Mouse (Mus musculus) neural tube, embryonic 12.5 days (tissue): Measurements from ENCODE around the gene Nt5c. TPM values are rescaled to one million over a fixed set of nuclear protein-coding genes. Genes with fewer than 3 reads are reported as not detected.

Experiments
- microRNA-seq: library from miRNA; unstranded; fragments of <30 nt; microRNA quantifications from one replicate; pipeline ENCODE4, GENCODE M21; 2017
- polyA plus RNA-seq: library from polyadenylated mRNA; unstranded; fragments of >200 nt; fragmentation: Nextera tagmentation; extraction: Ambion mirVana; gene quantifications from 2 replicates; pipeline ENCODE4 v1.2.1, GENCODE M21; 2016

The Nt5c gene
- polyA plus RNA-seq, 1 experiment from 2014 or later: 84.8 TPM

Small RNAs within 50 kb of the gene (microRNA-seq; reads per million reads assigned to microRNA genes)
- not detected for gene Mir3968

Other genes starting within 250 kb of the Nt5c start
- 0.96 and 1.0 TPM in 2 replicates for gene Grin2c, start 224.6 kb downstream of the Nt5c start, polyA plus RNA-seq
- 16.4 and 18.9 TPM in 2 replicates for gene Fdxr, start 214.8 kb downstream of the Nt5c start, polyA plus RNA-seq
- 0.34 and 0.46 TPM in 2 replicates for gene Fads6, start 194.2 kb downstream of the Nt5c start, polyA plus RNA-seq
- gene Otop2, start 184.7 kb downstream of the Nt5c start, polyA plus RNA-seq: not detected in 2 replicates
- 0.08 and 0.28 TPM in 2 replicates for gene Ush1g, start 169.8 kb downstream of the Nt5c start, polyA plus RNA-seq
- 0.55 and 0.59 TPM in 2 replicates for gene Otop3, start 157.1 kb downstream of the Nt5c start, polyA plus RNA-seq
- 28.9 and 30.3 TPM in 2 replicates for gene Hid1, start 124.1 kb downstream of the Nt5c start, polyA plus RNA-seq
- 30.0 and 30.1 TPM in 2 replicates for gene Cdr2l, start 109.9 kb downstream of the Nt5c start, polyA plus RNA-seq
- 193 and 199 TPM in 2 replicates for gene Mrpl58, start 88.1 kb downstream of the Nt5c start, polyA plus RNA-seq
- gene Atp5h, start 71.9 kb downstream of the Nt5c start, polyA plus RNA-seq: 890 and 895 TPM in 2 replicates
- 29.7 and 29.9 TPM in 2 replicates for gene Kctd2, start 71.7 kb downstream of the Nt5c start, polyA plus RNA-seq
- gene Trim80, start 51.3 kb downstream of the Nt5c start, polyA plus RNA-seq: not detected in 2 replicates
- gene Slc16a5, start 29.4 kb downstream of the Nt5c start, polyA plus RNA-seq: 0.09 and 0.14 TPM in 2 replicates
- gene Armc7, start 16.2 kb downstream of the Nt5c start, polyA plus RNA-seq: 12.9 and 13.1 TPM in 2 replicates
- 999 and 1,042 TPM in 2 replicates for gene Jpt1, start 22.5 kb upstream of the Nt5c start, polyA plus RNA-seq
- gene Sumo2, start 44.4 kb upstream of the Nt5c start, polyA plus RNA-seq: 1,184 and 1,219 TPM in 2 replicates
- gene Nup85, start 72.6 kb upstream of the Nt5c start, polyA plus RNA-seq: 141 and 143 TPM in 2 replicates
- 85.2 and 90.2 TPM in 2 replicates for gene Mrps7, start 112.1 kb upstream of the Nt5c start, polyA plus RNA-seq
- 33.7 and 38.5 TPM in 2 replicates for gene Gga3, start 112.2 kb upstream of the Nt5c start, polyA plus RNA-seq
- 11.6 and 12.5 TPM in 2 replicates for gene Mif4gd, start 121.1 kb upstream of the Nt5c start, polyA plus RNA-seq
- 27.5 and 28.2 TPM in 2 replicates for gene Slc25a19, start 136.4 kb upstream of the Nt5c start, polyA plus RNA-seq
- gene Grb2, start 216.7 kb upstream of the Nt5c start, polyA plus RNA-seq: 173 and 186 TPM in 2 replicates